Mouse (Mus musculus): ENCODE data around the gene Gpat3.

GRCm38 (mm10) chr5:100835862-100836538 is 9.5 kb upstream of the Gpat3 start:
- TF ChIP-seq POLR2A (IDR thresholded peaks at IDR 0.05; ENCODE audit: low read depth, low read length) (no peak), CTCF (IDR thresholded peaks at IDR 0.05; ENCODE audit: extremely low read depth, insufficient read length, insufficient replicate concordance, low read depth, low read length) (no peak)
